Mouse (Mus musculus) c-Kit-positive CD71-negative TER-119-negative erythroid progenitor cells, embryonic 14.5 days (primary cell): ENCODE measurements at regions not wholly inside any gene's neighbourhood (a gene's known extent, or its start where the extent isn't known, plus 50 kb on each side); places are given as distances from the start of the nearest gene placed in this dataset.

Experiments
- DNase-seq: peaks from one replicate; pipeline ENCODE4 v3.0.0-alpha.2; 2013; ENCODE audit warnings: low read depth

- DNase-seq, result no peak
These were observed 67.9 kb downstream of the Klf5 start for GRCm38 (mm10) chr14:99366281-99366987.

- no peak for DNase-seq
These were observed 68.6 kb downstream of the Klf5 start for GRCm38 (mm10) chr14:99366996-99367555.

- no peak for DNase-seq
These were observed 70.9 kb downstream of the Klf5 start for GRCm38 (mm10) chr14:99369366-99369765.

GRCm38 (mm10) chr14:99373682-99374081 is 75.2 kb downstream of the Klf5 start:
- no peak for DNase-seq

- DNase-seq, result no peak
These were observed 76.6 kb downstream of the Klf5 start for GRCm38 (mm10) chr14:99375040-99375610.

- DNase-seq, result no peak
These were observed 78.4 kb downstream of the Klf5 start for GRCm38 (mm10) chr14:99376652-99377502.

GRCm38 (mm10) chr14:99381262-99382017 is 82.9 kb downstream of the Klf5 start:
- DNase-seq, result no peak

- DNase-seq, result no peak
These were observed 83.6 kb downstream of the Klf5 start for GRCm38 (mm10) chr14:99382051-99382450.

- no peak for DNase-seq
These were observed 84.7 kb downstream of the Klf5 start for GRCm38 (mm10) chr14:99383170-99383569.

GRCm38 (mm10) chr14:99387581-99387980 is 89.1 kb downstream of the Klf5 start:
- no peak for DNase-seq

GRCm38 (mm10) chr14:99389306-99389705 is 90.8 kb downstream of the Klf5 start:
- DNase-seq, result no peak

GRCm38 (mm10) chr14:99391700-99392099 is 93.2 kb downstream of the Klf5 start:
- DNase-seq, result no peak

GRCm38 (mm10) chr14:99392813-99393212 is 94.3 kb downstream of the Klf5 start:
- DNase-seq, result no peak

GRCm38 (mm10) chr14:99393611-99394010 is 95.1 kb downstream of the Klf5 start:
- no peak for DNase-seq

GRCm38 (mm10) chr14:99403155-99403726 is 104.8 kb downstream of the Klf5 start:
- DNase-seq, result no peak

- DNase-seq, result no peak
These were observed 106.7 kb downstream of the Klf5 start for GRCm38 (mm10) chr14:99405228-99405627.

GRCm38 (mm10) chr14:99411835-99412234 is 113.3 kb downstream of the Klf5 start:
- no peak for DNase-seq

GRCm38 (mm10) chr14:99416169-99416568 is 117.7 kb downstream of the Klf5 start:
- DNase-seq, result no peak

GRCm38 (mm10) chr14:99418970-99419369 is 120.5 kb downstream of the Klf5 start:
- DNase-seq, result no peak

GRCm38 (mm10) chr14:99423334-99423733 is 124.8 kb downstream of the Klf5 start:
- no peak for DNase-seq

GRCm38 (mm10) chr14:99427049-99427448 is 128.6 kb downstream of the Klf5 start:
- no peak for DNase-seq

GRCm38 (mm10) chr14:99430323-99430722 is 131.8 kb downstream of the Klf5 start:
- no peak for DNase-seq
